Mouse (Mus musculus) thymus, adult 2 months (tissue): ENCODE results near the gene Cdc25b.

Source experiments
- CTCF ChIP-seq: fragments of 200-500 bp; IDR thresholded peaks from 2 replicates; pipeline ENCODE4 v1.5.1; 2012; ENCODE audit warnings: mild to moderate bottlenecking, control low read depth, low read length, moderate library complexity, borderline replicate concordance; ENCODE audit not compliant: control insufficient read depth, poor library complexity, insufficient read depth; ENCODE audit errors: extremely low read depth
- POLR2A ChIP-seq: fragments of 200-500 bp; IDR thresholded peaks from 2 replicates; pipeline ENCODE4 v1.6.1; 2012; ENCODE audit warnings: mild to moderate bottlenecking, low read length, control low read depth, moderate library complexity; ENCODE audit not compliant: control insufficient read depth, poor library complexity, insufficient read depth; ENCODE audit errors: extremely low read depth

- no peak for TF ChIP-seq CTCF
- TF ChIP-seq POLR2A, result no peak
These were observed 20.0 kb downstream of the Cdc25b start, which contains the start of gene Ap5s1 for GRCm38 (mm10) chr2:131206778-131207177.
